Mouse (Mus musculus) macrophage (primary cell): ENCODE results near the gene Rnf149. TPM values are rescaled to one million over a fixed set of nuclear protein-coding genes. Genes with fewer than 3 reads are reported as not detected.
"Not testable (repeated sequence)": the region's sequence is repeated elsewhere in the genome, so short reads cannot be mapped to it uniquely, and the experiment has no call there.

ENCODE experiments used
- H3K27ac ChIP-seq: fragments of 350-480 bp; formaldehyde crosslinking; 2 replicates; pipeline ENCODE4 v1.9.0; 2021
- H3K36me3 ChIP-seq: fragments of 350-480 bp; formaldehyde crosslinking; 2 replicates; pipeline ENCODE4 v1.9.0; 2021; ENCODE audit errors: inconsistent target
- H3K4me3 ChIP-seq: fragments of 350-480 bp; formaldehyde crosslinking; 2 replicates; pipeline ENCODE4 v1.9.0; 2021; ENCODE audit errors: inconsistent target
- H3K79me2 ChIP-seq: fragments of 350-480 bp; formaldehyde crosslinking; 2 replicates; pipeline ENCODE4 v1.9.0; 2021; ENCODE audit errors: inconsistent target
- WGBS: methylation state at CpG from one replicate; pipeline ENCODE4 v1.1.7; 2026; ENCODE audit warnings: inconsistent platforms; ENCODE audit not compliant: missing documents; 5-methylcytosine and 5-hydroxymethylcytosine counted together
- polyA plus RNA-seq: library from polyadenylated mRNA; stranded (reverse); fragments of 250-400 nt; gene quantifications from 3 replicates; pipeline ENCODE4 v1.2.4, GENCODE M21; 2018; ENCODE audit warnings: inconsistent platforms

Rnf149 gene
- polyA plus RNA-seq, 1 experiment from 2014 or later: 137 TPM

GRCm38 (mm10) chr1:39591557-39591956, 14.4 kb upstream of the Rnf149 start:
- H3K36me3 ChIP-seq, H3K79me2 ChIP-seq, H3K27ac ChIP-seq, H3K4me3 ChIP-seq: not testable (repeated sequence)
- WGBS: 100% methylated on average over 1 of the region's 1 CpGs

GRCm38 (mm10) chr1:39590193-39590592, 13.0 kb upstream of the Rnf149 start:
- no peaks in the 10 kb centered on the region for H3K79me2 ChIP-seq
- WGBS: 21% methylated on average over 5 of the region's 5 CpGs
- H3K27ac ChIP-seq: peak overlapping the region; percentile 46

GRCm38 (mm10) chr1:39585416-39585815, 8.2 kb upstream of the Rnf149 start:
- Histone ChIP-seq H3K4me3 (no peak overlapping the region), H3K79me2 (no peaks in the 10 kb centered on the region), H3K27ac (no peak overlapping the region), H3K36me3 (no peaks in the 10 kb centered on the region)
- 58% methylated on average over 9 of the region's 9 CpGs for WGBS

More at GRCm38 (mm10) chr1:39590193-39590592, 13.0 kb upstream of the Rnf149 start:
- Histone ChIP-seq H3K4me3 (no peak overlapping the region), H3K36me3 (no peaks in the 10 kb centered on the region)

- Histone ChIP-seq H3K4me3 (no peak overlapping the region), H3K36me3 (no peaks in the 10 kb centered on the region), H3K27ac (peak overlapping the region; percentile 2), H3K79me2 (no peaks in the 10 kb centered on the region)
- 48% methylated on average over 9 of the region's 9 CpGs for WGBS
These were observed 6.0 kb upstream of the Rnf149 start for GRCm38 (mm10) chr1:39583173-39583572.

- 92% methylated on average over 2 of the region's 3 CpGs for WGBS
- Histone ChIP-seq H3K27ac (no peak overlapping the region), H3K4me3 (no peak overlapping the region), H3K79me2 (peaks cover 4% of the 10 kb centered on the region), H3K36me3 (no peaks in the 10 kb centered on the region)
These were observed 4.0 kb upstream of the Rnf149 start for GRCm38 (mm10) chr1:39581215-39581614.

- H3K27ac ChIP-seq: peak overlapping the region; percentile 92
- no peaks in the 10 kb centered on the region for H3K36me3 ChIP-seq
- no peak overlapping the region for H3K4me3 ChIP-seq
- 8% methylated on average over 6 of the region's 6 CpGs for WGBS
- H3K79me2 ChIP-seq: peaks cover 25% of the 10 kb centered on the region
These were observed 1.9 kb upstream of the Rnf149 start for GRCm38 (mm10) chr1:39579139-39579538.

- WGBS: 12% methylated on average over 4 of the region's 5 CpGs
- Histone ChIP-seq H3K4me3 (no peak overlapping the region), H3K36me3 (no peaks in the 10 kb centered on the region), H3K79me2 (peaks cover 31% of the 10 kb centered on the region), H3K27ac (peak overlapping the region; percentile 92)
These were observed 1.2 kb upstream of the Rnf149 start for GRCm38 (mm10) chr1:39578446-39578845.

GRCm38 (mm10) chr1:39576431-39577243, 568 bp downstream of the Rnf149 start:
- Histone ChIP-seq H3K36me3 (0 out of 2 replicates have a peak, but pooled peaks cover 2% of the 10 kb centered on the region), H3K27ac (peak overlapping the region; percentile 80), H3K4me3 (peak overlapping the region; percentile 71), H3K79me2 (peaks cover 50% of the 10 kb centered on the region)
- WGBS: 1% methylated on average over 56 of the region's 88 CpGs

- peaks cover 57% of the 10 kb centered on the region for H3K79me2 ChIP-seq
- H3K4me3 ChIP-seq: peak overlapping the region; percentile 71
- H3K36me3 ChIP-seq: 0 out of 2 replicates have a peak, but pooled peaks cover 6% of the 10 kb centered on the region
- peak overlapping the region; percentile 80 for H3K27ac ChIP-seq
- 0% methylated on average over 8 of the region's 8 CpGs for WGBS
These were observed 1.3 kb downstream of the Rnf149 start for GRCm38 (mm10) chr1:39575778-39576375.

GRCm38 (mm10) chr1:39573890-39574289, 3.3 kb downstream of the Rnf149 start:
- Histone ChIP-seq H3K4me3 (no peak overlapping the region), H3K36me3 (peaks cover 6% of the 10 kb centered on the region; the same call in 1 of the 2 replicates), H3K27ac (no peak overlapping the region), H3K79me2 (peaks cover 77% of the 10 kb centered on the region)
- WGBS: 94% methylated on average over 7 of the region's 7 CpGs

GRCm38 (mm10) chr1:39571653-39572052, 5.6 kb downstream of the Rnf149 start:
- Histone ChIP-seq H3K4me3 (no peak overlapping the region), H3K27ac (no peak overlapping the region), H3K79me2 (peaks cover 99% of the 10 kb centered on the region), H3K36me3 (peaks cover 6% of the 10 kb centered on the region; the same call in 1 of the 2 replicates)
- WGBS: 56% methylated on average over 6 of the region's 6 CpGs

GRCm38 (mm10) chr1:39568079-39568478, 9.1 kb downstream of the Rnf149 start:
- H3K27ac ChIP-seq: no peak overlapping the region
- peaks cover 100% of the 10 kb centered on the region for H3K79me2 ChIP-seq
- no peak overlapping the region for H3K4me3 ChIP-seq
- peaks cover 26% of the 10 kb centered on the region; the same call in 1 of the 2 replicates for H3K36me3 ChIP-seq

- Histone ChIP-seq H3K27ac (no peak overlapping the region), H3K36me3 (peaks cover 41% of the 10 kb centered on the region), H3K4me3 (no peak overlapping the region), H3K79me2 (peaks cover 100% of the 10 kb centered on the region)
- 89% methylated on average over 3 of the region's 3 CpGs for WGBS
These were observed 12.6 kb downstream of the Rnf149 start for GRCm38 (mm10) chr1:39564603-39565002.

- Histone ChIP-seq H3K27ac (no peak overlapping the region), H3K79me2 (peaks cover 100% of the 10 kb centered on the region), H3K36me3 (peaks cover 55% of the 10 kb centered on the region), H3K4me3 (no peak overlapping the region)
- WGBS: 88% methylated on average over 7 of the region's 7 CpGs
These were observed 14.0 kb downstream of the Rnf149 start for GRCm38 (mm10) chr1:39563161-39563560.

- Histone ChIP-seq H3K79me2 (peaks cover 100% of the 10 kb centered on the region), H3K4me3 (no peak overlapping the region), H3K27ac (no peak overlapping the region), H3K36me3 (peaks cover 68% of the 10 kb centered on the region)
- 86% methylated on average over 1 of the region's 1 CpGs for WGBS
These were observed 15.3 kb downstream of the Rnf149 start for GRCm38 (mm10) chr1:39561920-39562319.
